Mouse (Mus musculus) mesoderm, embryonic 11.5 days (tissue): ENCODE data around the gene Ift57.

Experiments
- DNase-seq: peaks from one replicate; pipeline ENCODE4 v3.0.0-alpha.2; 2012; ENCODE audit warnings: low read depth, low spot score

The Ift57 gene

GRCm38 (mm10) chr16:49698620-49699525, at the start of gene Ift57:
Gene Ift57, plus strand, starts transcription at chr16:49699233.
- peak; percentile 99 for DNase-seq

DNA sequence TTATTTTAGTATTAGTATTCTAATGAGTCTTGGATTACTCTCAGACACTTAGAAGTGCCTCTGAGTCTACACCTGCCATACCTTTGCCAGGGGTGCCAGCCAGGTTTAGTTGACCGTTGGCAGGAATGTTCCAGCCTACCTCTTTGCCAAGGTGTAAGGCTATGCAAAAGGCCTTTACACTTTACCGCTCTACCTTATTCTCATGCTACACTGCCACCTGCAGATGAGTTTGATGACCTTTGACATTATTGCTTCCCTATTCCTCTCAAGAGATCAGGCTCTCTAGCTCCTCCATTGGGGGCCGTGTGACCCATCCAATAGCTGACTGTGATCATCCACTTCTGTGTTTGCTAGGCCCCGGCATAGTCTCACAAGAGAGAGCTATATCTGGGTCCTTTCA, 41.9 kb upstream of the Ift57 start:
- no peak for DNase-seq

DNA sequence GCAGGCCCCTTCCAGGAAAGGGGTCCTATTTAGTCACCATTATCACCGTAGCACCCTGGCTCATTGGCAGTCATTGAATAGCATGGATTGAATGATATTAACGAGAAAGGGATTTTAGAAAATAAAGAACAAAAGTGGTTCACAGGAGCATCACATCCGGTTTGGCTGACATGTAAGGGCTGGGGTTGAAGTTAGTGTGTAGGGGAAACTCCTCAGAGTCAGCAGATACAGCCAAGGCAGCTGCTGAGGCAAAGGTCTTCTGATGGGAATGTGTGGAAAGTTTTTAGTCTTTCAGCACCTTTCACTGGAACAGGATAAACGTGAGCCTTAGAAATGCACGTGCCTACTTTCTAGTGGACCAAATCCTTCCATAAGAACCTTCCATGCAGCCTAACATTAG, 41.0 kb upstream of the Ift57 start:
- DNase-seq, result no peak

GRCm38 (mm10) chr16:49659131-49659530, 39.9 kb upstream of the Ift57 start:
- no peak for DNase-seq

GRCm38 (mm10) chr16:49660111-49660510, 38.9 kb upstream of the Ift57 start:
- no peak for DNase-seq

DNA sequence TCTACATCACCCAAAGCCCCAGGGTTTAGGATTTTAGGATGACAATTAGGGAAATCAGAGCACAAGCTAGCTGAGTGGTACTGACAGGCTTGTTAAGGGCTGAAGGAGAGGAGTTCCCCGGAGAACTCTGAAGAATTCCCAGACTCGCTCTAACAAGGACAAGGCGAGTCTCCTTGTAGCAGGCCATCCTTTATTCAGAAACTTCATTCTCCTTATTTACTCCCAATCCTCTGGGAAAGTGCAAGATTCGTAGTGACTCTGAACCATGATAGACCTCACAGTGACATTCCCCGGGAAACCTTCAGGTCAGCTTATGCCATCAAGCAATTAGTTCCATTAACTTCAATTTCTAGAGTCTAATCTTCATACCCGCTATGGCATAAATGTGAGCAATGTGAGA, 36.8 kb upstream of the Ift57 start:
- no peak for DNase-seq

DNA sequence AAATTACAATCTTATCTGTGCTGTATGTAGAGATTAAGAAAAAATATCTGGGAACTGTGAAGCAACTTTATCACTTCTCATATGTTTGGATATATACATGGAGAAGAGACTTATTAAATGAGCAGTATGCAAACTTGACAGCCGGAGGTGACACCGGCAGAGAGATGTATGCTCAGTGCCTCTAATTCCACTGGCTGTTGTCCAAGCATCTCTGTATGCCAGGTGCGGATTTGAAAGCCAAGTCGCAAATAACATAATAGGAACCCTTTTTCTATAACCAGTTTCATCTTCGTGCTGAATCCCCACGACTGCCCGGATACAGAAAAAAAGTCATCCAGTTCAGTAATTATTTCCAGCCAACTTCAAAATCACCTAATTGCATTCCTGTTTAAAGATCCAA, 34.4 kb upstream of the Ift57 start:
- no peak for DNase-seq

DNA sequence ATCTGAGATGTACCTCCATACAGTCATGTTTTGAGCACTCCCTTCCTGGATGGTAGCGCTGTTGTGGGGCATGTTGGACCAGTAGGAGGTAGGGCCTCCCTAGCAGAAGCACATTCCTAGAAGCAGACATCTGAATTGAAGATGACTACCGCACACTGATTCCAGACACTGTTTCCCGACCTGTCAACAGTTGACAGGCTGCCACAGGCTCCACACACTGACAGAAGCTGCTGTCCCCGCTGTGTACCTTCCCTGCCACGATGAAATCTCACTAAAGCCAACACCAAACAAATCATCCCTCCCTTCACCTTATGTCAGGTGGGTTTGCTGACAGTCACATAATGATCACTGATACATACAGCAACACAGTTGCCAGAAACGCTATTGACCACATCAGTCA, 19.4 kb upstream of the Ift57 start:
- DNase-seq, result no peak

GRCm38 (mm10) chr16:49684961-49685360, 14.1 kb upstream of the Ift57 start:
- DNase-seq, result no peak

- DNase-seq, result no peak
These were observed 788 bp downstream of the Ift57 start for GRCm38 (mm10) chr16:49699821-49700220.

DNA sequence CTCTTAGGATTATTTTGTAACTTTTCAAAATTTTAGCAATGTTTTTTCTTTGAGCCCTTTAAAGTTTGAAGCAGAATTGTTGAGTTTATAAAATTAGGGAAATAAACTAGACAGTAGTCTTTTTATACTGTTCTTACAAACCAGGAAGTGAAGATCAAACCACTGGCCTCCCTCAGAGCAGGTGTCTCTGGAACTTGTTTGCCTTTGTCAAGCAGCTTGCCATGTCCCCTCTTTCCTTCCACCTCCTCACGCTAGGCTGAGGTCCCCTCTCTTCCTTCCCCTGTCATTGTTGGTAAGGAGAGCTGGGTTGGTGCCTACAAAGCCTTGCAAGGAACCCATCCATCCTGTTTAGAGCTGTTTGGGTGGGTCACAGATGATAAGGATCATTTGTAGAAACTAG, 9.0 kb downstream of the Ift57 start:
- DNase-seq, result no peak

DNA sequence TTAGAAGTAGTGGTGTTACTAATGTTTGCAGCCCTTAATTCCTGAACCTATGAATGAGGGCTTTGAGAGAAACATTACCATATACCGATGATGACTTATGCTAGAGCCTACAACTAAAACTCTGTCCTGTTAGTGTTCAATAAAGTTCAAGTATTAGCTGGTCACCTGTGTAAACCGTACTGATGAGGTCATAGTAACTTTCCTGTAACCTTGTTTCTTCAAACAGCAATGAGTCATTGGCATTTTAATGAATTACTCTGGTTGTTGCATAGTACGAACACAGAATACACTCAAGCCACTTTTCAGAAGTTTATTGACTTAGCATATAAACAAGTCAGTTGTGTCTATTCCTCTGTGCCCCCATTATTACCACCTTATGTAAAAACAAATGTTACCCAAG, 11.2 kb downstream of the Ift57 start:
- DNase-seq, result no peak

DNA sequence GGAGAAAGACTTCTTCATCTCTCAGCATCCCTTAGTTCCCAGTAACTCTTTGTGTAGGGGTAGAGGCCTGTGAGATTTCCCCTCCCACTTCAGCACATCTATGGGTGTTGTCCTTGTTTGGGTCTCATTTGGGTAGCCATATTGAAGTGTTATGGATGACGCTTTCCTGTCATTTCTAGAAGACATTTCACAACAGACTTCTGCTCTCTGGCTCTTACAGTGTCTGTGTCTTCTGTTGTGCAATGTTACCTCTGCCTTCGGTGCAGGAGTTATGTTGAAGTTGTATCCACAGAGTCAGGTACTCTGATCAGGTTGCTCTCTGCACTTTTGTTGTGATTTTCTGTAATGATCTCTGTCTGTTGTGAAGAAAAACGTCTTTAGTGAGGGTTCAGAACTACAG, 14.3 kb downstream of the Ift57 start:
- no peak for DNase-seq

DNA sequence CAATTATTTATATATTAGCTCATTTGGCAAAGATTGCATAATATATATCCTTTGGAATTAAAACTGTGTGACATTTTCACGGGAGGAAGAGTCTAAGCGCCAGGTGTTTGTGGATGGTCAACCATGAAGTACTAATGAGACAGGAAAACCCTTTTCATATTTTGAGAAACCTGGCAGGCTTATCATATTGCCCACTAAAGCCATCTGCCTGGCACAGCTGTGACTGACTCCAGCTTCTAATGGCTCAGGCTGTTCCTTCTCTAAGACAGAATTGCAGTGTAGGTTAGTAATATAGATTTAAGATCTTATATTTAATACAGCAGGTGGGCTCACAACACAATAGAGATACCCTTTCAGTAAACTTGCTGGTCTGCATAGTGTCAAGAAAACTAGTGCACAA, 21.6 kb downstream of the Ift57 start:
- no peak for DNase-seq

DNA sequence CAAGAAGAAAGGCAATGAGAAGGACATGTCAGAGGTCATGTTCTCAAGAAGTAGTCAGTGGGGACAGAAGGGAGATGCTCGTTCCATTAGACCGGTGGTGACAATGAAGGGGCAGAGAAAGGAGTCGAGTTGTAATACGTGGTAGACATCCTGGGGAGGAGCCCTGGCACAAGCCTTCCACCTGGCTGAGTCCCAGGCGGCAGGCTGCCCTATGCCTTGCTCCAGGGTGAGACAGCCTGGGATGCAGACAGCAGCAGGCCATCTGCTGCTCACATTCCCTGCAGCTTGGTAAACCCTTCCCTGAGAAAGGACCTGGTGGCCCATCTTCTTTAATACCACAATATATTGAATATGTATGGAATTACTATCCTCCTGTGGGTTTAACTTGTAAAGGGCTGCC, 22.6 kb downstream of the Ift57 start:
- no peak for DNase-seq

DNA sequence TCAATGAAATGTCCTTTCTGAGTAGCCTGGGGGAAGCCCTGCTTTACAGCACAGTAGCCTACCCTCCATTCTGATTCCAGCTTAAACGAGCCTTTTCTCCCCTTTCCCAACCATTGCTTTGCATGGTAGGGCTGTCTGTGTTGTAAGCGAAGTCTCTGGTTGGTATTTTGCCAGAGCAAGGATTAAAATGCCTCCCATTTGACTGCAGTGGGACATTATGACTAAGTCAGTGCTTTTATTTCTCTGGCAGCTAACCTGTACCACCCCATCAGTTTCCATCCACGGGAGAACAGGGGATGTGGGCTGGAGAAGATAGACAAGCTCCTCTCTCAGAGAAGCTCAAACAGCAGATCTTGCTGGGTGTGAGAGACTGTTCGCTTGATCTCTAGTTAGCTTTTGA, 24.2 kb downstream of the Ift57 start:
- DNase-seq, result no peak

- no peak for DNase-seq
These were observed 25.2 kb downstream of the Ift57 start for GRCm38 (mm10) chr16:49724232-49724631.

DNA sequence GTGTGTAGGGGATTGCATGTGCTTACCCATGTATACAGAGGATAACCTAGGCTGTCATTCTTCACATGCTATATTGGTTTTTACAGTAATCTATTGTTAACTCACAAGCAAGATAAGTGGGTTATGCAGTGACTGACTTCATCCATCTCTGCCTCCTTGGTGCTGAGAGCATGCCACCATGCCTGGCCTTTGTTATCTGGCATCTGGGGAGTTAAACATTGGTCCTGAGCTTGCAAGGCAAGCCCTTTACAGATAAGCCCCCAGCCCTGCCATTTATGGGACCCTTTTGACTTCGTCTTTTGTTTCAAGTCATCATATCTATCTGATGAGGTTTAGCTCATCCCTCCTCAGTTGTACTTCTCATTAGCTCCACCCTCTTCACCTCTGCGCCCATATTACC, 25.9 kb downstream of the Ift57 start:
- no peak for DNase-seq

GRCm38 (mm10) chr16:49725446-49725845, 26.4 kb downstream of the Ift57 start:
- no peak for DNase-seq

DNA sequence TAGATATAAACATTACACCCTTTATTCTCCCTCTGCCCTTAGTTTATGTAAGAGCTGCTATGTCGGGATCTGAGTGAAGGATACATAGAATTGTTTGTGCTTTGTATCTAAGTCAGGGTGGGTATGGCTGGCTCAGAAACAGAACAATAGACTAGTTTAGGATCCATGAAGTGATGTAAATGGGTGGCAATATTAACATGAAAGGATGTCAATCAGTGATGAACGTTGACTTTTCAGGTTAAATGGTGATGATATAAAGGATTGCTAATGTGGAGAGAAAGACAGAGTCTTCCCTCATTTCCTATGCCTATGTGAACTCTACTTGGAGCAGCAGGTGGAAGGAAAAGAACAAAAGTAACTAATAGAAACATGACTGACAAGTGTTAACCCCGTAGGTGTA, 27.2 kb downstream of the Ift57 start:
- DNase-seq, result no peak

GRCm38 (mm10) chr16:49726761-49727160, 27.7 kb downstream of the Ift57 start:
- no peak for DNase-seq

DNA sequence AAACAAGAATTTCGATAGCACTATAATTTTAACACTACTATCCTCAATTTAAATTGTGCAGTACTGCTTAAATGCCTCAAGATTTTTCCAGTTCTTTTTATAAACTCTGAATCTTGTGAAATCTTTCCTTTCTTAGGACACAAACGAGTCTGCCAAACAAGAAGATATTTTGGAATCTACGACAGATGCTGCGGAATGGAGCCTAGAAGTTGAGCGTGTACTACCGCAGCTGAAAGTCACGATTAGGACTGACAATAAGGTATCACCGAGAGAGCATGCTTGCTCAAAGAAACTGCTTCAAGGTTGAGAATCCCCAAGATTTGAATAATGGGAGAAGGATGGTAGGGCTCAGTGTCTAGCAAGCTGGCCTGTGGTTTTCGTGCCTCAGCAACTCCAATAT, 37.5 kb downstream of the Ift57 start:
- DNase-seq, result no peak

GRCm38 (mm10) chr16:49747360-49747759, 48.3 kb downstream of the Ift57 start:
- DNase-seq, result no peak

DNA sequence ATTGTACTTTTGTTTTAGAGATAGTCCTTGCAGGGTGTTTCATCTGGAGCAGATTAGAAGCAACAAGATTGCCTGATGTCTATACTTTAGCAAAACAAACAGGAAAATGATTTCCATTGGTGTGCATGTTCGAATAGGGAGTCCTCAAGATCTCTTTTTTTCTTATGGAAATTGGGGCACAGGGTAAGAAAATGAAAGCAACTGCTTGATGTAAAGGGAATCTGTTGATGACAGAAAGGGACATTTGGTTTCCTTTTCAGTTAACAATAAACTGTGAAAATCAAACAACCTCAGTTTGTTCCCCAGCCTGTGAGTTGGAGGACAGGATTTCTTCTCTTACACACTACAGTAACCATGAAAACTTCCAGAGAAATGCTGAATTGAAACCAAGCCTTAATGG, 53.9 kb downstream of the Ift57 start:
- DNase-seq, result no peak
